Mouse (Mus musculus): ENCODE results near the gene Ddi2. TPM values are rescaled to one million over a fixed set of nuclear protein-coding genes. Genes with fewer than 3 reads are reported as not detected.
A peak's percentile ranks its signal among the peaks of the same experiment; 100 is the strongest.

The Ddi2 gene
- total RNA-seq, 2 experiments from 2014 or later, result 42.8 to 50.1 TPM

GRCm38 (mm10) chr4:141758874-141759542 lies 35.8 kb upstream of the Ddi2 start:
- Histone ChIP-seq H3K4me3 (no peak overlapping the region), H3K27ac (no peak overlapping the region)
- no peak for TF ChIP-seq CTCF (conservative IDR thresholded peaks at IDR 0.05)
- no peak for DNase-seq (ENCODE audit: low spot score in 2 of 2)

- Histone ChIP-seq H3K4me3 (no peak overlapping the region), H3K27ac (no peak overlapping the region)
- TF ChIP-seq CTCF (conservative IDR thresholded peaks at IDR 0.05), result no peak
- DNase-seq (ENCODE audit: low spot score in 2 of 2), result no peak
These were observed 33.9 kb upstream of the Ddi2 start for GRCm38 (mm10) chr4:141757124-141757523.

- no peak for DNase-seq (ENCODE audit: low spot score in 2 of 2)
- TF ChIP-seq CTCF (conservative IDR thresholded peaks at IDR 0.05), result no peak
- H3K27ac ChIP-seq, result no peak overlapping the region
- no peak overlapping the region for H3K4me3 ChIP-seq
These were observed 32.2 kb upstream of the Ddi2 start for GRCm38 (mm10) chr4:141755375-141755930.

GRCm38 (mm10) chr4:141752076-141752421 lies 28.8 kb upstream of the Ddi2 start:
- TF ChIP-seq CTCF (conservative IDR thresholded peaks at IDR 0.05), result no peak
- H3K27ac ChIP-seq, result peak overlapping the region; percentile 12; the same call in 1 of the 2 replicates
- DNase-seq (ENCODE audit: low spot score in 2 of 2), result no peak
- no peak overlapping the region for H3K4me3 ChIP-seq

- no peak overlapping the region for H3K4me3 ChIP-seq
- no peak for TF ChIP-seq CTCF (conservative IDR thresholded peaks at IDR 0.05)
- no peak for DNase-seq (ENCODE audit: low spot score in 2 of 2)
- H3K27ac ChIP-seq, result peak overlapping the region; percentile 12; the same call in 1 of the 2 replicates
These were observed 28.3 kb upstream of the Ddi2 start for GRCm38 (mm10) chr4:141751419-141752075.

- DNase-seq (ENCODE audit: low spot score in 2 of 2), result no peak
- TF ChIP-seq CTCF (conservative IDR thresholded peaks at IDR 0.05), result no peak
- H3K4me3 ChIP-seq, result no peak overlapping the region
- H3K27ac ChIP-seq, result peak overlapping the region; percentile 12; the same call in 1 of the 2 replicates
These were observed 27.6 kb upstream of the Ddi2 start for GRCm38 (mm10) chr4:141750826-141751225.

- no peak overlapping the region for H3K4me3 ChIP-seq
- H3K27ac ChIP-seq, result no peak overlapping the region
- no peak for DNase-seq (ENCODE audit: low spot score in 2 of 2)
- TF ChIP-seq CTCF (conservative IDR thresholded peaks at IDR 0.05), result no peak
These were observed 26.3 kb upstream of the Ddi2 start for GRCm38 (mm10) chr4:141749557-141749956.

- Histone ChIP-seq H3K27ac (no peak within 1 kb of the TSS), H3K4me3 (no peak within 1 kb of the TSS)
- no peak for TF ChIP-seq CTCF (conservative IDR thresholded peaks at IDR 0.05)
- no peak for DNase-seq (ENCODE audit: low spot score in 2 of 2)
These were observed 23.5 kb upstream of the Ddi2 start, which contains the start of gene Agmat for GRCm38 (mm10) chr4:141746578-141747346. Gene Agmat, plus strand, starts transcription at chr4:141746672.

GRCm38 (mm10) chr4:141742381-141742780 lies 19.2 kb upstream of the Ddi2 start:
- no peak overlapping the region for H3K27ac ChIP-seq
- no peak overlapping the region for H3K4me3 ChIP-seq
- no peak for TF ChIP-seq CTCF (conservative IDR thresholded peaks at IDR 0.05)
- no peak for DNase-seq (ENCODE audit: low spot score in 2 of 2)

GRCm38 (mm10) chr4:141741856-141742255 lies 18.6 kb upstream of the Ddi2 start:
- no peak for DNase-seq (ENCODE audit: low spot score in 2 of 2)
- TF ChIP-seq CTCF (conservative IDR thresholded peaks at IDR 0.05), result no peak

GRCm38 (mm10) chr4:141738015-141738414 lies 14.8 kb upstream of the Ddi2 start:
- no peak for TF ChIP-seq CTCF (conservative IDR thresholded peaks at IDR 0.05)
- no peak overlapping the region for H3K4me3 ChIP-seq
- no peak overlapping the region for H3K27ac ChIP-seq
- no peak for DNase-seq (ENCODE audit: low spot score in 2 of 2)

More at GRCm38 (mm10) chr4:141741856-141742255, 18.6 kb upstream of the Ddi2 start:
- H3K4me3 ChIP-seq, result no peak overlapping the region
- no peak overlapping the region for H3K27ac ChIP-seq

- Histone ChIP-seq H3K27ac (no peak overlapping the region), H3K4me3 (no peak overlapping the region)
- TF ChIP-seq CTCF (conservative IDR thresholded peaks at IDR 0.05), result no peak
- no peak for DNase-seq (ENCODE audit: low spot score in 2 of 2)
These were observed 13.6 kb upstream of the Ddi2 start for GRCm38 (mm10) chr4:141736856-141737255.

- DNase-seq (ENCODE audit: low spot score in 2 of 2), result no peak
- H3K27ac ChIP-seq, result peak overlapping the region; percentile 88
These were observed 12.0 kb upstream of the Ddi2 start for GRCm38 (mm10) chr4:141735206-141735560.

More at GRCm38 (mm10) chr4:141735206-141735560, 12.0 kb upstream of the Ddi2 start:
- peak overlapping the region; percentile 60 for H3K4me3 ChIP-seq
- no peak for TF ChIP-seq CTCF (conservative IDR thresholded peaks at IDR 0.05)

Measured in layer of hippocampus, adult 2 months (tissue).